Mouse (Mus musculus) liver, embryonic 11.5 days (tissue): ENCODE results near the gene Rtkn2. TPM values are rescaled to one million over a fixed set of nuclear protein-coding genes. Genes with fewer than 3 reads are reported as not detected.
A peak's percentile ranks its signal among the peaks of the same experiment; 100 is the strongest.

ENCODE experiments used
- ATAC-seq: fragments of 200-750 bp; cut with Nextera tagmentation; replicated peaks from 2 replicates; pipeline ENCODE4 v1.8.0; 2017; ENCODE audit warnings: moderate number of reproducible peaks, mild to moderate bottlenecking, moderate TSS enrichment, moderate library complexity; ENCODE audit not compliant: low FRiP score
- DNase-seq: peaks from one replicate; pipeline ENCODE4 v3.0.0-alpha.2; 2017; ENCODE audit warnings: low spot score
- H3K27ac ChIP-seq: fragments of 300-500 bp; sonication (generic); 2 replicates; pipeline ENCODE4 v1.5.1; 2014; ENCODE audit warnings: mild to moderate bottlenecking, low read depth, low read length, control low read depth
- H3K27me3 ChIP-seq: fragments of 300-500 bp; sonication (generic); replicated peaks from 2 replicates; pipeline ENCODE4 v1.6.1; 2014; ENCODE audit warnings: low read length, mixed read lengths; ENCODE audit not compliant: control insufficient read depth, insufficient read depth
- H3K36me3 ChIP-seq: fragments of 300-500 bp; sonication (generic); 2 replicates; pipeline ENCODE4 v1.6.1; 2014; ENCODE audit warnings: mild to moderate bottlenecking, low read length, moderate library complexity, mixed read lengths; ENCODE audit not compliant: control insufficient read depth, insufficient read depth
- H3K4me1 ChIP-seq: fragments of 300-500 bp; sonication (generic); replicated peaks from 2 replicates; pipeline ENCODE4 v1.6.1; 2014; ENCODE audit warnings: low read length, mixed read lengths; ENCODE audit not compliant: control insufficient read depth, insufficient read depth
- H3K4me2 ChIP-seq: fragments of 300-500 bp; sonication (generic); 2 replicates; pipeline ENCODE4 v1.6.1; 2014; ENCODE audit warnings: mild to moderate bottlenecking, control low read depth, moderate library complexity
- H3K4me3 ChIP-seq: fragments of 300-500 bp; sonication (generic); 2 replicates; pipeline ENCODE4 v1.5.1; 2014; ENCODE audit warnings: low read depth, low read length, control low read depth
- H3K9ac ChIP-seq: fragments of 300-500 bp; sonication (generic); 2 replicates; pipeline ENCODE4 v1.6.1; 2014; ENCODE audit warnings: low read depth, low read length, control low read depth
- H3K9me3 ChIP-seq: fragments of 300-500 bp; sonication (generic); 2 replicates; pipeline ENCODE4 v1.6.1; 2016; ENCODE audit warnings: low read length, inconsistent platforms, mixed read lengths; ENCODE audit not compliant: control insufficient read depth
- WGBS: fragments of 180-500 bp; shearing (Covaris S2); extraction: QIAGEN DNeasy Blood & Tissue Kit; methylation state at CpG from one replicate; pipeline ENCODE4 v1.1.7; 2014; 5-methylcytosine and 5-hydroxymethylcytosine counted together
- polyA plus RNA-seq: library from polyadenylated mRNA; unstranded; fragments of >200 nt; fragmentation: Nextera tagmentation; extraction: Ambion mirVana; gene quantifications from 2 replicates; pipeline ENCODE4 v1.2.1, GENCODE M21; 2014

Gene Rtkn2
- polyA plus RNA-seq, 1 experiment from 2014 or later = 4.9 TPM

DNA sequence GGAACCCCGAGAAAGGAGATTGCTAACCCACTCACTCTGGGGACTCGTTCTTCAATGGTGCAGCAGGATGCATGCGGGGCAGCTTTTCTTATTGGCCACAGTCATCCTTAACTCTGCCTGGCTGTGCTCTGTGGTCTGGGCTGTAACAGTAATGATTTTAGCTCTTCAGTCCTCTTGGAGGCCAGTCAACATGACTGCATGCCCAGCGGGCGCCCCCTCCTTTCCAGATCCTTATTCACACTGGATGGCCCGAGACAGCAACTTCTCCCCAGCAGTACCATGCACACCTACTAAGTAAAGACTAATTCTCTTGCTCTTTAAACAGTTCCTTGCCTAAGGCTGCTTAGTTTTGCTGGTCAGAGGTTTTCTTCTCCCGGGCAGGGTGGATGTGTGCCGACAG lies 4.4 kb downstream of the Rtkn2 start:
- WGBS = 90% methylated on average over 8 of the region's 8 CpGs
- Histone ChIP-seq H3K27ac (no peak overlapping the region), H3K4me1 (peaks cover 4% of the 10 kb centered on the region), H3K9me3 (no peaks in the 10 kb centered on the region), H3K4me2 (no peak overlapping the region), H3K36me3 (no peaks in the 10 kb centered on the region), H3K9ac (no peak overlapping the region), H3K4me3 (no peak overlapping the region), H3K27me3 (no peaks in the 10 kb centered on the region)
- DNase-seq (no peak), ATAC-seq (no peak)

DNA sequence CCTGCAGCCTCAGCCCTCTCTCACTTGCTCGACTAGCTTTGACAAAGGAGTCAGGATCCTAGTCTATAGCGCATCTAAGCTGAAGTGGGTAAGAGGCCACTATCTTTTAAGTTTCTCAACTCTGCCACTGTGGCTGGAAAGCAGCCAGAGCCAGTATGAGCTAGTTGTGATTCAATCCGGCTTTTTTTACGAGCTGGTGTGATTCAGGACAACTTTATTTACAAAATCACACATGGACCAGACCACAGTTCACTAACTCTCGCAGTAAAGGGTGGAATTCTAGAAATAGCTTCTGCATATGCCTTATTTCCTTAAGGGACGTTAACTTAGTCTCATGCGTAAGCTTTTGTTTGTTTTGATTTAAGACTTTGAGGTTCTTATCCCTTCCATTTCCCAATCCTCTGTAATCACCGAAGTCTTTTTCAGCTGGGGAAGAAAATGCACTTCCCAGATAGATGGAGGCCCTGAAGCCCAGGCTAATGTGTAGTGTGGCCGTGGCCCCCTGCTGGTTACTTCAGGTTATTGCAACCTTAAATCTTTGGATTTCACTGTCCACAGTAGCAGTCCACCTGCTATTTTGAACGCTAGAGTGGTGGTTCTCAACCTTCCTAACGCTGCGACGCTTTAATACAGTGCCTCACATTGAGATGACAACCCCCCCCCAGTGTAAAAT lies 5.0 kb downstream of the Rtkn2 start:
- Histone ChIP-seq H3K4me1 (peaks cover 4% of the 10 kb centered on the region), H3K36me3 (no peaks in the 10 kb centered on the region), H3K9ac (no peak overlapping the region), H3K4me2 (no peak overlapping the region), H3K27ac (no peak overlapping the region), H3K9me3 (no peaks in the 10 kb centered on the region), H3K4me3 (no peak overlapping the region), H3K27me3 (no peaks in the 10 kb centered on the region)
- WGBS = 49% methylated on average over 13 of the region's 13 CpGs
- ATAC-seq (peak; percentile 62), DNase-seq (no peak)

DNA sequence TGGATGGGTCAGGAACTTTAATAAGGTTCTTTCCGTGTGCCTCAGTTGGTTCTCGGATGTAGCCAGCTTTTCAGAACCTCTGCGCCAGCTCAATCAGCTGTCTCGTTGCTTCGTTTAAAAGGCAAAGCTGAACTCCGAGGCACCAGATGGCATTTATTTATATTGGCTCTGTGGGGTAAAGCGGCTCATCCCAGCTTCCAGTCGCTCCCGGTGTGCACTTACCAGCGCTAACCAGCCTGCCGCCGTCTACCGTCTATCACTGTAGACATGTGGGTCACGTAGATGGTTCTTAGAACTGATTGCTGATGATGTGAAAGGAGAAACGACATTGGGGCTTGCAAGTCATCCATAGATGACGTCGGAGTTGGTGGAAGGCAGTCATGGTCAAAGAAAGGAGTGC lies 5.7 kb downstream of the Rtkn2 start:
- Histone ChIP-seq H3K27me3 (no peaks in the 10 kb centered on the region), H3K9ac (no peak overlapping the region), H3K4me3 (no peak overlapping the region), H3K4me2 (no peak overlapping the region), H3K36me3 (no peaks in the 10 kb centered on the region), H3K4me1 (peaks cover 4% of the 10 kb centered on the region), H3K9me3 (no peaks in the 10 kb centered on the region), H3K27ac (no peak overlapping the region)
- no peak for ATAC-seq
- 86% methylated on average over 17 of the region's 17 CpGs for WGBS
- no peak for DNase-seq

DNA sequence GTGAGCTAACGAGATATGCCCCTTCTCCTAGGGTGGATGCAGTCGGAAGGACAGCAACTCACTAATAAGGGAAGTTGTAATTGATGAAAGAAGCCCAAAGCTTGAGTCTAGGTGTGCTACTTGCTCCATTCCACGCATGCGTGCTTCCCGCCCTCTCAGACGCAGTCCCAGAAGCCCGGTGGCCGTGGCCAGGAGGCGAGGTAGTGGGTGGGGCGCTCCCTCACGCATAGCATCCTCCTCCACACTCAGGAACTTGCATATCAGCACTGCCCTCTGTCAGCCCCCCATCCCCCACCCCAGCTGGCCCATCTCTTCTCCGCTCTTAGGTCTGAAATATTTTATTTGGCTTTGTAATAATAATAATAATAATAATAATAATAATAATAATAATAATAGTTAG lies 16.0 kb downstream of the Rtkn2 start:
- H3K4me2 ChIP-seq = no peak overlapping the region
- DNase-seq (no peak), ATAC-seq (no peak)
- H3K27me3 ChIP-seq = no peaks in the 10 kb centered on the region
- no peak overlapping the region for H3K27ac ChIP-seq
- no peak overlapping the region for H3K9ac ChIP-seq
- no peaks in the 10 kb centered on the region; the same call in 1 of the 2 replicates for H3K4me1 ChIP-seq
- WGBS = 71% methylated on average over 12 of the region's 12 CpGs
- no peaks in the 10 kb centered on the region for H3K36me3 ChIP-seq
- no peak overlapping the region for H3K4me3 ChIP-seq
- H3K9me3 ChIP-seq = no peaks in the 10 kb centered on the region

DNA sequence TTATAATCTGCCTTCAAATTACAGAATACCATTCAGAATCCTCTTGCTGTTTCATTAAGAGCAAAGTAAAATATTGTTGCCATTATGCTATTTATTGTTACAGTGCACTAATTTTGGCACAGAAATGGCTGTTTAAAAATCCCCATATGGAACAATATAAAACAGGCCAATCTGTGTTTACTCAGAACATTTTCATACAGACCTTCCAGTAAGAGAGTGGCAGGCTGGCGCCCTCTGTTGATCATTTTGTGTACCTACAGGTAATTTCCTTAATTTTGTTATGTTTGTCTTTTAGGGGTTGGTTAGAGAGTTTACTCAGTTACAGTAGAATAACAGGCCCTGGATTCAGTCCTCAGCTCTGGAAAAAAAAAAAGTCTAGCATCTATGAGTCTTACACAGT lies 16.8 kb downstream of the Rtkn2 start:
- no peak overlapping the region for H3K9ac ChIP-seq
- no peaks in the 10 kb centered on the region for H3K27me3 ChIP-seq
- WGBS = 0% methylated on average over 1 of the region's 1 CpGs
- H3K36me3 ChIP-seq = no peaks in the 10 kb centered on the region
- ATAC-seq (no peak), DNase-seq (no peak)
- H3K9me3 ChIP-seq = no peaks in the 10 kb centered on the region
- no peak overlapping the region for H3K4me2 ChIP-seq
- no peaks in the 10 kb centered on the region; the same call in 1 of the 2 replicates for H3K4me1 ChIP-seq
- no peak overlapping the region for H3K27ac ChIP-seq
- H3K4me3 ChIP-seq = no peak overlapping the region

DNA sequence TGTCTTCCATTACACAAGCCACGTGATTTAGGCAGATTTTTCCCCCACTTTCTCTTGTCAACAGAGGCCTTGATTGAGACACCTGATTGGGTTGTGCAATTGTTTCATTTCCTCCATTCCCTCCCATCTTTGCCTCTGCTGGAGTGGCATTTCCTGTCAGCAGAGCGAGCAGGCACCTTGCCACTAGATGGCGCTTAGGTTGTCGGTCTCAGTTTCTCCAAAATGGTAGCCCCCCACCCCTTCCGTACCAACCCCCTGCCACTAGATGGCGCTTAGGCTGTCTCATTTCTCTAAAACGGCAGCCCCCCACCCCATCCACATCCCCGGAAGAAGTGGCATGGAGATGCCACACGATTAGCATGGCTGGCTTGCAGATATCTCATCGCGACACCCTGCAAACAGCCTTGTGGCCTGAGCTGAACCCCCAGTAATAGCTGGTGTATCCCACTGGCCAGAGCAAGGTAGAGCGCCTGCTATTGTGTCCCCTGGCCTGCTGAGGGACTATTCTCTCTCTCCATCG lies 18.8 kb downstream of the Rtkn2 start:
- H3K9me3 ChIP-seq = no peaks in the 10 kb centered on the region
- no peak overlapping the region for H3K9ac ChIP-seq
- H3K4me3 ChIP-seq = no peak overlapping the region
- H3K4me1 ChIP-seq = no peaks in the 10 kb centered on the region; the same call in 1 of the 2 replicates
- no peaks in the 10 kb centered on the region for H3K27me3 ChIP-seq
- WGBS = 37% methylated on average over 13 of the region's 13 CpGs
- no peak overlapping the region for H3K27ac ChIP-seq
- H3K36me3 ChIP-seq = no peaks in the 10 kb centered on the region
- DNase-seq (peak; percentile 43), ATAC-seq (peak; percentile 49)
- H3K4me2 ChIP-seq = peak overlapping the region; percentile 33

DNA sequence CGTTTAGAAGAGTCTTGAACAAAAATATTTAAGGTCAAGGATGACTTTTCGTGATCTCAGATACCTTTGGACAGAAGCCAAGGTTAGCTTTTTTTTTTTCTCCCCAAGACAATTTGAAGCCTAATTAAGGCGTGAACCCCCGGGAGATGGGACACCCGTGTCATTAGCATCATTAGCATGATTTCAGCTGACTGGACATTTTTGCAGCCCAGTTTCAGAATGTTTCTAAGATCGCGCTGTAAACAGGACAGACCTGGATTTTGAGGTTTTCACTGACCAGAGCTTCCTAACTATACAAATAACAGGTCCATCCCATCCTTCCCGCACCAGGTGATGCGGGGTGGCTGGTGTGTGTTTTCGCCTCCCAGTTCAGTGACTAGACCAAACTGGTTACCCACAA lies 19.8 kb downstream of the Rtkn2 start:
- ATAC-seq (no peak), DNase-seq (no peak)
- Histone ChIP-seq H3K9me3 (no peaks in the 10 kb centered on the region), H3K4me3 (no peak overlapping the region), H3K36me3 (no peaks in the 10 kb centered on the region), H3K4me2 (no peak overlapping the region), H3K4me1 (no peaks in the 10 kb centered on the region; the same call in 1 of the 2 replicates), H3K9ac (no peak overlapping the region), H3K27ac (no peak overlapping the region), H3K27me3 (no peaks in the 10 kb centered on the region)
- WGBS = 86% methylated on average over 10 of the region's 10 CpGs

DNA sequence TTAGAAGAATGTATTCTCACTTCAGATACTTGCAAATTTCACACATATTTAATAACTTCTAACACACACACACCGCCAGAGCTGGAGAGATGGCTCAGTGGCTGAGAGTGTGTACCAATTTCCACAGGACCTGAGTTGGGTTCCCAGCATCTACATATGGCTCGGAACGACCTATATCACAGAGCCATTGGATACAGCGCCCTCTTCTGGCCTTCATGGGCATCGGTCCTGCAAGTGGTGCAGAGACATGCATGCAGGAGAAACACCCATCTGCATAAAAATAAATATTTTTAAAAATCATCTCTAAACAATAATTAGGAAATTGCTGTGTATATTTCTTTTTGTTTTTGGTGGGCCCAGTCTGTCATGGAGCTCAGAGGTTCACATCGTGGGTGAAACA lies 22.1 kb downstream of the Rtkn2 start:
- Histone ChIP-seq H3K27me3 (no peaks in the 10 kb centered on the region), H3K4me3 (no peak overlapping the region), H3K9me3 (no peaks in the 10 kb centered on the region), H3K4me1 (no peaks in the 10 kb centered on the region), H3K9ac (no peak overlapping the region), H3K27ac (no peak overlapping the region), H3K36me3 (no peaks in the 10 kb centered on the region), H3K4me2 (no peak overlapping the region)
- no peak for DNase-seq
- 86% methylated on average over 6 of the region's 6 CpGs for WGBS
- no peak for ATAC-seq
